Mouse (Mus musculus) bone marrow, adult 2 months (tissue): ENCODE data around the gene Dlgap1.

Source experiments
- CTCF ChIP-seq: fragments of 200-500 bp; IDR thresholded peaks from 2 replicates; pipeline ENCODE4 v1.5.1; 2011; ENCODE audit warnings: low read length, control low read depth; ENCODE audit not compliant: control insufficient read depth, insufficient read depth
- POLR2A ChIP-seq: fragments of 200-500 bp; IDR thresholded peaks from 2 replicates; pipeline ENCODE4 v1.6.1; 2011; ENCODE audit warnings: low read depth, mild to moderate bottlenecking, control low read depth, low read length, borderline replicate concordance; ENCODE audit not compliant: control insufficient read depth

- TF ChIP-seq POLR2A (no peak), CTCF (no peak)
Observed at GRCm38 (mm10) chr17:70797773-70798045, 828.8 kb downstream of the Dlgap1 start.
